Mouse (Mus musculus) frontal cortex, postnatal 14 days (tissue): ENCODE data around the gene Zfhx3.

Source experiments
- DNase-seq, 2 experiments: peaks; one replicate each; pipeline ENCODE4 v3.0.0; 2022; ENCODE audit warnings: low spot score in 2 of 2

Gene Zfhx3

DNA sequence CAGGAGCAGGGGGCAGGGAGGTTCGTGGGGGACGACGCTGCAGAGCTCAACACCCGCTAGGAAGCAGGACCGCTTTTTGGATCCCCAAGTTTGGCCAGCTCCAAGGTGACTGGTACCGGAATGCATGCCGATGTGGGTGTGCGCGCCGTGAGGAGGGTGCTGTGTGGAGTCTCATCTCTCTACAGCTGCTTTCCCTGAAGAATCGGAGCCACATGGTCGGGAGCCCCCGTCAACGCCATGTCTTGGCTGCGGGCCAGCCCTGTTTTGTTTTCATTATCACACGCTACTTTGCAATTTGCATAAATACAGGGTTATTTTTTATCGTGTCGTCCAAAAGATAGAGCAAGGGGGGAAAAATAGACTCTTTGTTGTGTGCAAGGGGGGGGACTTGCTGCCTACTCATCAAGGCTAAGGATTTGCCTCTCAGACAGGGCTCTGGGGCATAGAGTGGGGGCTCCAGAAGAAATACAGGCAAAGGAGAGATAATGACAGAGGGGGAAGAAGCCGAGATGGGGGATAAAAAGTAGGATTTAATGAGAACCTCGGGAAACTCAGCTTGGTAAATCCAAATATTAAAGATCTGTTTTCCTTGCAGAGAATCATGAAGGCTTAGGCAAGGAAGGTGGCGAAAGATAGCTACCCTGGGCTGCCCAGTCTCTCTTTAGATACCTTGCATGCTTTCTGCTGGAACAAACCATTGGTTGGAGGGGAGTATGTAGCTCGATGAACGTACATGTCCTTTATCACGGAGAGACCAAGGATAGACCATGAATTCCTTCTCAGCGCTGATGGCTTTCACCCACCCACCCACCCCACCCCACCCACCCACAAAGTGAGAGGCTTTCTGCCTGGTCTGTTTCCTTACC lies 595.5 kb downstream of the Zfhx3 start:
- DNase-seq, result peak in 1 of 2 experiments; percentile 34

GRCm38 (mm10) chr8:108538929-108539555 lies 596.6 kb downstream of the Zfhx3 start:
- no peak for DNase-seq

DNA sequence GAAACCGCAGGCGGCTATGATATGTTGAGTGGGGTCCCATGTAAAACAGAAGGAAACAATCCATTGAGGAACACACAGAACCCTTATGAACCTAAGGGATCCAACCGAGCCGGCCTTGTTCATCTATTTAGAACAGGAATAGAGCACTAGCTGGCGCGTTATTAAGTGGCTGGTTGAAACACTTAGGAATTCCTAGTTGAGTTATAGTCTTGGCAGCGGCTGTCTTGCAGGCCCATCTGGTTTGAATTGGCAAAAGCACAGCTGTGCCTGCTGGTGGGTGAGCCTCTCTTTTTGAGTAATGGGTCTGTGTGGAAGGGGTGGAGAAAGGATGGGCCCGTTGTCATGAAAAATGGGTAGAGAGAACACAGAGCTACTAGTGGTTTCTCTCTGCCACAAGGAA lies 610.1 kb downstream of the Zfhx3 start:
- no peak for DNase-seq

GRCm38 (mm10) chr8:108553808-108554577 lies 611.5 kb downstream of the Zfhx3 start:
- DNase-seq, result no peak

GRCm38 (mm10) chr8:108554578-108555245 lies 612.3 kb downstream of the Zfhx3 start:
- no peak for DNase-seq

DNA sequence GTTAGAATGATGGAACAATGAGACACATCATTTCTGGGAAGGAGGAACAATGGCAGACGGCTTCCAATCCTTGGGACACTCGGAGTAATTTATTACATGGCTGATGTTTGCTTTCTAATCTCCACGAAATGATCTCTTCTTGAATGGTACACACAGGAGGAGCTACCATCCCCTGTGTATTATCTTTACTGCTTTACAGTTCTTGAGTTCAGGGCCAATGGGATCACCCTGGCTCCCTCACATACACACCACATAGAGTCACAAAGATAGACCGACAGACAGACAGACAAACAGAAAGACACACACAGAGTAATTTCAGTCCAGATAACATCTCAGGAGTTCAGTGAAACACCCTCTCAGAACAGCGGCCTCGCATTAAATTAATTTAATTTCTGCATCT lies 621.0 kb downstream of the Zfhx3 start:
- no peak for DNase-seq

GRCm38 (mm10) chr8:108563934-108564564 lies 621.6 kb downstream of the Zfhx3 start:
- no peak for DNase-seq

GRCm38 (mm10) chr8:108566035-108566434 lies 623.6 kb downstream of the Zfhx3 start:
- DNase-seq, result peak; percentile 10 to 19

DNA sequence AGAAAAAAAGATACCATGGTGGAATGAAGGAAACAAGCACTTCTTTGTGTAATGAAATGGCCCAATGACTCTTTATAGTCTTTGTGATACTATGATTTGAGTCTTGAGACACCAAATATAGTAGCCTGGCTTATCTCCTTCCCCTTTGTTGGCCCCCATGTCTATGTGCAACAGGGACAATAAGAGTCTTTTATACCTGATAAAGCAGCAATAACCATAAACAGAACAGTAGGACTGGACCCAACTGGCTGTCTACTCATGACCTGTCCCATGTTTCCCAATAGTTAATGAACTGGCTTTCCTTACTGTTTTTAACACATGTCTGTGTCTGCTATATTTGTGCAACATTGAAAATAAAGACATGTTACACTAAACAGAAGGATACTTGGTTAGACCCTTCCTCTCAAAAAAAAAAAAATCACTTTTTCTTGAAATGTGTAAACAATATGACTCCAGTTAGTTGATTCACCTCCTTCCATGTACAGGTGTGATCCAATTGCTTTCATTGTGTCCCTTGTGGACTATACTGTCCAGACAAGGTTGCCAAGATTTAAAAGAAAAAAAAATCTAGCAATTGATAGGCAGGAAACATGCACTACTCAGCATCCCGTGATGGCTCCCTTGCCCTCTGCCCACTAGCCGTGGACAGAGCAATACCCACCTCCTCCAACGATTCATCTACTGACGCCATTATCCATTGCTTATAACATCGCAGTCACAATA lies 631.0 kb downstream of the Zfhx3 start:
- DNase-seq, result no peak

GRCm38 (mm10) chr8:108574101-108574500 lies 631.7 kb downstream of the Zfhx3 start:
- DNase-seq, result no peak

DNA sequence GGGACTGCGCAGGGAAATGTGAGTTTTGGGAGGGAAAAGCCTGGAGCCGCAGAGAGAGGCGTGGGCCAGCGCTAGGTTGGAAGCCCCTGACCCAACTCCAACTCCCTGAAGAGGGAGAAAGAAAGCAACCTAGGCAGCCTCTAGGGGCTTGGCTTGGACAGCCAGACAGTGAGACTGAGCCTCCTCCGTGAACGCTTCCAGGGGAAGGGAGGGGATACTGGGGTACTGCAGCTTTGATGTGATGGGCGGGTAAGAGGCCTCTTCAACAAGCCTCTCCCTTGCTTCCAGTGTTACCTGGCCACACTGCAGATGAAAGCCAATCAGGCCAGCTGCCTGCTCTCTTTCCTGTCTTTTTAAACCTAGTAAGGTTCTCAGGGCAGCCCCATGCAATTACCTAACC lies 635.1 kb downstream of the Zfhx3 start:
- no peak for DNase-seq

DNA sequence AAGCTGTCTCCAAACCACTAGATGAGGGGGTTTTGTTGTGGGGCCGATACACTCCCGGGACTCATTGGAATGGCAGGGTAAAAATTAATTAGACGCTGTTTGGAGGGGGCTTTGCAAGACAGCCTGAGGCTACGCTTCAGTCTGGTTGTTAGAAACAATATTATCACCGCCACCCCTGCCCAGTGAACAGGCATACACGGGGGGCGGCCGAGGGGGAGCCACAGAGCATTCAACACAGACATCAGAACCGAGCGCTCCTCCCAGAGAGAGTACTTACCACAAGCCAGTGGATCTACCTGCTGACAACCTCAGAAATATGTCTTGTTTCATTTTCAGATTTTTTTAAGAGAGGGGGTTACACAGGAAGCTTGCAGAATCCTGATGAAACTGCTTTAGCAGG lies 635.9 kb downstream of the Zfhx3 start:
- DNase-seq, result no peak

DNA sequence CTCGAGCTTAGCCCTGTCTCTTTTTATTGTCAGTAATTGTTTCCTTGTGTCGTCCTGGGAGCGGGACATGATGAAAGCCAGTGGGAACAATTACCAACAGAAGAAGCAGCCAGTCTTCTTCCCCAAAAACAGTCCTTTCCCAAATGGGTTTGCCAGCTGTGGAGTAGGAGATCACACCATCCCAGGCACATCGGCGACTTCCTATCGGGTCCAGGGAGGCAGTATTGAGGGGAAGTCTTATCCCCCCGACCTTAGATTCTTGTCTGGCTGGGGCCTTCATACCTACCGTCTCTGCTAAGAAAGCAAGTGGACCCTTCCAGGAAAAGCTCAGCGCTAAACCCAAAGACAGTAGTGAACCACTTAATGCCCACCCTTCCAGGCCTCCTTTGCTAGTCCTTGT lies 637.4 kb downstream of the Zfhx3 start:
- no peak for DNase-seq

DNA sequence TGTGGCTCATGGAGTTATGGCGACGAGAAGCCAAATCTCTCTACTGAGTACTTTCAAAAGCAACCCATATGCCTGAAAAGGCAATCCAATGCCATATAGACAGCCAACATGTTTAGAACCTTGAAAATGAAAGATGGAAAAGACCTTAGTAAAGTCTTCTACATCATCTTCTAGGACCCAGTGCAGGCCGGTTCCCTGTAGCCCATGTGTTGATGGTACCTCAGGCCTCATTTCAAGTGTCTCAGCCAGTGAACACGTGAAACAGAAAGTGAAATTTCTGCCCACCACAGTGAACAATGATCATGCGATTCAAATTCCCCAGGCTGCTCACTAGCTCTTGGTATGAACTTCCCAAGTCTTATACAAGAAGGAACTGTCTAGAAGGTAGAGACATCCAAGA lies 637.9 kb downstream of the Zfhx3 start:
- no peak for DNase-seq

DNA sequence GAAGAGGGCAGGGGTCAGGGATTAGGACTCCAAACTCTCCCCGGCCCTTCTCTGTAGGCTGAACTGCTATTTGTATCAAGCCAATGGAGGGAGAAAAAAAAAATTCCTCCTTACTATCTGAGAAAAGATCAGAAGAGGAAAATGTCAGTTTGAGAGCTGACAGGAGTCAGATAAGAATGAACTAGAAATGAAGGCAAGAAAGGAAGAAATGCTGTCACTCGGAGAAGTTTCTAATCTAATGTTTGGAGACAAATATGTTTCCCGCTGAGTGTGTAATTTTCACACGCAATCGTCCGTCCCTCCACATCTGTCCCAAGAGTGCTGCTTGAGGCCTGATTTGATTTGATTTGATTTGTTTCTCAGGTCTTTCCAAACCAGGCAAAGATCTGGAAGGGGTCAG lies 639.1 kb downstream of the Zfhx3 start:
- no peak for DNase-seq

- no peak for DNase-seq
Measured at GRCm38 (mm10) chr8:108582251-108582650, 639.8 kb downstream of the Zfhx3 start.

DNA sequence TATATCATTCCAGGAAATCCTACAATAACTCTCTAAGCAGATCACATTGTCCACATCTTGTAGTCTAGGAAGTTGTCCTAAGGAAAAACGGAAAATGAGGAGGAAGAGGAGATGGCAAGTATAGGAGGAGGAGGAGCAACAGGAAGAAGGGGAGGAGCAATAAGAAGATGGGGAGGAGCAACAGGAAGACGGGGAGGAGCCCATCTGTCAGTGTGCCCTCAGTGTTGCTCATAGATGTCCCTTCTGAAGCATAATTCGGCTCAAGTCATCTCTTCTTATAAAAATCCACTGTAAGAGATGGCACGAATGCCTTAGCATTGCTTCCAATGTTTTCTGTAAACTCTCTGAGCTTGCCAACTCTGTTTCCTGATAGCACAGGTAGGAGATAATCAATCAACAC lies 640.8 kb downstream of the Zfhx3 start:
- no peak for DNase-seq

DNA sequence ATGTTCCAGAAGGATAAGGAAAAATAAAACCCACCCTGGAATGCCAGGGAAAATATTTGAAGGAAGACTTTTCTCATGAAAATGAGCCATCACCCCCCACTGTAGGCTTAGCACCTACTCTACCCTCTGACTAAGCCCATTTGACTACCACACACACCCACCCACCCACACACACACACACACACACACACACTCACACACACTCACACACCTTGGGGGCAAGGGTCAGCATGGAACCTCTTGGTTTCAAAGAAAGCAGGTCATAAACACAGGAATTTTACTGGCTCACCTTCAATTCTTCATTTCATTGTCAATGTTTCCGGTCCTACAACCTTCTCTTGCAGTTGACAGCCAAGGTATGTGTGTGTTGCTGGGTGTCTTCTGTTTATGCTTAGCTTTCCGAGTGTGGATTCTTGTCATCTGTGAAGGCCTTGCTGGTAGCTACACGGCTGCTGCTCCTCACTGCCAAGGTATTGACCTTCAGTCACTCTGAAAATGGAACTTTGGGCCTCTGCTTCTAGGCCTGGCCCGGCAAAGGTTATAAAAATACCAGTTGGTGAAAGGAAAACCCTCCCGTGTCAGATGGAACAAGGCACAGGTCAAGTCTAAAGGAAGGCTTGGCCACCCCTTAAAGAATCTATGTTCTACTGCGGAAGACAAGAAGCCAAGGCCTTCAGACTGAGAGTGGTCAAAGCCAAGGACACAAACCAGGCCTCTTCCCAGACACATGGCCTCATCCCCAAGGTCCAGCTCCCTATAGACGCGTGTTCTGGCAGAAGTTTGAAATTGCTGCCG lies 641.6 kb downstream of the Zfhx3 start:
- no peak for DNase-seq

GRCm38 (mm10) chr8:108584662-108584978 lies 642.2 kb downstream of the Zfhx3 start:
- no peak for DNase-seq

- no peak for DNase-seq
Measured at GRCm38 (mm10) chr8:108591037-108591436, 648.6 kb downstream of the Zfhx3 start.
